Mouse (Mus musculus) retina, postnatal 1 day (tissue): ENCODE data around the gene Unc50.

Source experiments
- DNase-seq: peaks from one replicate; pipeline ENCODE4 v3.0.0-alpha.2; 2012

Unc50 gene

GRCm38 (mm10) chr1:37448361-37449095, 18.6 kb downstream of the Unc50 start:
- peak; percentile 28 for DNase-seq

GRCm38 (mm10) chr1:37451270-37451669, 21.3 kb downstream of the Unc50 start:
- DNase-seq: no peak

- no peak for DNase-seq
Measured at GRCm38 (mm10) chr1:37457546-37457945, 27.6 kb downstream of the Unc50 start.

GRCm38 (mm10) chr1:37464878-37465452, 35.0 kb downstream of the Unc50 start:
- DNase-seq: no peak

- no peak for DNase-seq
Measured at GRCm38 (mm10) chr1:37466322-37466995, 36.5 kb downstream of the Unc50 start.

- no peak for DNase-seq
Measured at GRCm38 (mm10) chr1:37467806-37468205, 37.9 kb downstream of the Unc50 start.

GRCm38 (mm10) chr1:37469007-37469406, 39.1 kb downstream of the Unc50 start:
- DNase-seq: no peak

GRCm38 (mm10) chr1:37471179-37472148, 41.5 kb downstream of the Unc50 start:
- DNase-seq: no peak

GRCm38 (mm10) chr1:37473251-37473650, 43.3 kb downstream of the Unc50 start:
- no peak for DNase-seq

GRCm38 (mm10) chr1:37474046-37474445, 44.1 kb downstream of the Unc50 start:
- no peak for DNase-seq

- DNase-seq: no peak
Measured at GRCm38 (mm10) chr1:37474634-37475190, 44.8 kb downstream of the Unc50 start.

GRCm38 (mm10) chr1:37475312-37475711, 45.4 kb downstream of the Unc50 start:
- DNase-seq: no peak

GRCm38 (mm10) chr1:37477250-37477649, 47.3 kb downstream of the Unc50 start:
- DNase-seq: no peak

GRCm38 (mm10) chr1:37477928-37478327, 48.0 kb downstream of the Unc50 start:
- no peak for DNase-seq

GRCm38 (mm10) chr1:37478416-37478815, 48.5 kb downstream of the Unc50 start:
- DNase-seq: no peak

GRCm38 (mm10) chr1:37479074-37479473, 49.1 kb downstream of the Unc50 start:
- DNase-seq: peak; percentile 10

- no peak for DNase-seq
Measured at GRCm38 (mm10) chr1:37479759-37480158, 49.8 kb downstream of the Unc50 start.

GRCm38 (mm10) chr1:37480731-37481130, 50.8 kb downstream of the Unc50 start:
- no peak for DNase-seq

GRCm38 (mm10) chr1:37481331-37481730, 51.4 kb downstream of the Unc50 start:
- no peak for DNase-seq

- no peak for DNase-seq
Measured at GRCm38 (mm10) chr1:37484612-37485011, 54.7 kb downstream of the Unc50 start.

GRCm38 (mm10) chr1:37486439-37486838, 56.5 kb downstream of the Unc50 start:
- DNase-seq: no peak

GRCm38 (mm10) chr1:37486994-37487393, 57.1 kb downstream of the Unc50 start:
- DNase-seq: no peak

GRCm38 (mm10) chr1:37488531-37488930, 58.6 kb downstream of the Unc50 start:
- DNase-seq: no peak
